Mouse (Mus musculus): Measurements from ENCODE around the gene Ncs1. TPM values are rescaled to one million over a fixed set of nuclear protein-coding genes. Genes with fewer than 3 reads are reported as not detected.

The Ncs1 gene
- polyA plus RNA-seq, 1 experiment from 2014 or later, result 48.6 TPM

- H3K4me3 ChIP-seq, result no peak overlapping the region
- no peaks in the 10 kb centered on the region; the same call in 1 of the 2 replicates for H3K9me3 ChIP-seq (replicated peaks)
- H3K27ac ChIP-seq (replicated peaks), result no peak overlapping the region
- DNase-seq (ENCODE audit: low spot score), result no peak
- H3K36me3 ChIP-seq, result peaks cover 26% of the 10 kb centered on the region
- H3K4me1 ChIP-seq, result peaks cover 50% of the 10 kb centered on the region
- peaks cover 4% of the 10 kb centered on the region; the same call in 1 of the 2 replicates for H3K27me3 ChIP-seq (ENCODE audit: low read depth, poor library complexity, severe bottlenecking)
- WGBS, result 96% methylated on average over 4 of the region's 4 CpGs
These were observed 6.5 kb downstream of the Ncs1 start for GRCm38 (mm10) chr2:31252167-31252566.

- peaks cover 21% of the 10 kb centered on the region for H3K36me3 ChIP-seq
- H3K27me3 ChIP-seq (ENCODE audit: low read depth, poor library complexity, severe bottlenecking), result no peaks in the 10 kb centered on the region
- H3K9me3 ChIP-seq (replicated peaks), result no peaks in the 10 kb centered on the region; the same call in 1 of the 2 replicates
- DNase-seq (ENCODE audit: low spot score), result no peak
- H3K4me1 ChIP-seq, result peaks cover 51% of the 10 kb centered on the region
- WGBS, result 61% methylated on average over 3 of the region's 3 CpGs
- no peak overlapping the region for H3K27ac ChIP-seq (replicated peaks)
- H3K4me3 ChIP-seq, result no peak overlapping the region
These were observed 7.8 kb downstream of the Ncs1 start for GRCm38 (mm10) chr2:31253463-31253862.

DNA sequence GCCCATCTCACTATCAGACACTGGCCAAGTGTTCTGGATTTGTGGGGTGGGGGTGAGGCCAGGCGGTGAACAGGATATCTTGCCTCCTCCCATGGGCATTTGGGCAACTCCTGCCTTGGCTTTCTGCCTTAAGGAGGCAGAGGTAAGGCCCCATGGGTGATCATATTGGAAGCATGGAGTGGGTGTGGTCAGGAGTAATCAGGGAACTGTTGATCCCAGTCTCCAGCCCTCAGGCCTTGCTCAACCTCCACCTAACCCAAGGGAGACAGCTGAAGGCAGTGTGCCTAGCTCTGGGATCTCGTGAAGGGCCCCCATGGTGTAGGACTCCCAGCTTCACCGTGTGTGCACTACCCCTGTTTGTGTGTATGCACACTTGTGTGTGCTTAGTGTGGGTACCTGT, 9.2 kb downstream of the Ncs1 start:
- peaks cover 65% of the 10 kb centered on the region for H3K4me1 ChIP-seq
- 86% methylated on average over 3 of the region's 3 CpGs for WGBS
- H3K9me3 ChIP-seq (replicated peaks), result no peaks in the 10 kb centered on the region; the same call in 1 of the 2 replicates

DNA sequence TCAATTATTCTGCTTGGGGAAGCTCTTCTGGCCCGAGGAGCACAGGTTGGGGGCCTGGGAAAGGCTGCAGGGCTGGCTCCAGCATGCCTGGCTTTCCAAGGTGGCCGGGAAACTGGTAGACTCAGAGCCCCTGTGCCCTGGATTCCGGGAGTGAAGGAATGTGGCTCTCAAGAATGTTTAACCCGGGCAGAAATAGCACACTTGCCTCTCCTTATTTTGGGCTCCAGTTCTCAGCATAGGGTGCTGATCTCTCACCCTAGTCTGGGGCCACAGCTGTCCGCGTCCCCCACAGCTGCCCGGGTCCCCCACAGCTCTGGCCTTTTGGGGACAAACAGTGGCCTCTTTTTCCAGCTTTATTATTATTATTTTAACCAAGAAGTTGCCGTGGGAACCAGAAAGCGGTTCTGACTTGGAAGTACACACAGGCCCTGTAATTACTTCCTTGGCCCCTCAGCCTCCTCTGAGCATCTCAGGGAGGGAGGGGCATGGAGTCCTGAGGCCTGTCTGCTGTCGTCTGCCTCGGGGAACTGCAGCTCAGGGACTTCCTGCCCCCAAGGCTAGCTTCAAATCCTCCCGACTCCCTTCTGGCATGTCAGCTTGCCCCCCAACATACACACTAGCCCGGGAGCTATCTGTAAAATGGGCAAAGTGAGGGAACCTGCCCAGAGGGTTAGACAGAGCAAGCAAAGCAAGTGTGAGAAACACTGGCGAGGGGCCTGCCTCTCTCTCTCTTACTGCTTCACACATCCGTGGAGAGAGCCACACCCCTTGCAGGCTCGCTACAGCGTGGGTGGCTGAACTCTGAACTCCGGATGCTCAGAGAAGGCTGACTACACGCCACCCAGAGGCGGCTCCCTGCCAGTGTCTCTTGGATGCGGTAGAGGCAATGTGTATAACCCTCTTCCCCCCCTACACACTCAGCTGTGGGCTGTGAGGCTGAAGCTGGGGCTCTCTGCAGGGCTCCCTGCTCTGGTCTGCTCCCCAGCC, 10.6 kb downstream of the Ncs1 start:
- 26% methylated on average over 21 of the region's 21 CpGs for WGBS
- peaks cover 59% of the 10 kb centered on the region for H3K4me1 ChIP-seq
- peak; percentile 64 for DNase-seq (ENCODE audit: low spot score)
- H3K9me3 ChIP-seq (replicated peaks), result no peaks in the 10 kb centered on the region; the same call in 1 of the 2 replicates
- H3K27ac ChIP-seq (replicated peaks), result peak overlapping the region; percentile 63
- H3K36me3 ChIP-seq, result peaks cover 10% of the 10 kb centered on the region; the same call in 1 of the 2 replicates
- H3K4me3 ChIP-seq, result peak overlapping the region; percentile 3; the same call in 1 of the 2 replicates
- H3K27me3 ChIP-seq (ENCODE audit: low read depth, poor library complexity, severe bottlenecking), result no peaks in the 10 kb centered on the region

More for the DNA sequence above, 9.2 kb downstream of the Ncs1 start:
- Histone ChIP-seq H3K27me3 (ENCODE audit: low read depth, poor library complexity, severe bottlenecking) (no peaks in the 10 kb centered on the region), H3K4me3 (no peak overlapping the region), H3K36me3 (peaks cover 12% of the 10 kb centered on the region; the same call in 1 of the 2 replicates), H3K27ac (replicated peaks) (no peak overlapping the region)
- no peak for DNase-seq (ENCODE audit: low spot score)

DNA sequence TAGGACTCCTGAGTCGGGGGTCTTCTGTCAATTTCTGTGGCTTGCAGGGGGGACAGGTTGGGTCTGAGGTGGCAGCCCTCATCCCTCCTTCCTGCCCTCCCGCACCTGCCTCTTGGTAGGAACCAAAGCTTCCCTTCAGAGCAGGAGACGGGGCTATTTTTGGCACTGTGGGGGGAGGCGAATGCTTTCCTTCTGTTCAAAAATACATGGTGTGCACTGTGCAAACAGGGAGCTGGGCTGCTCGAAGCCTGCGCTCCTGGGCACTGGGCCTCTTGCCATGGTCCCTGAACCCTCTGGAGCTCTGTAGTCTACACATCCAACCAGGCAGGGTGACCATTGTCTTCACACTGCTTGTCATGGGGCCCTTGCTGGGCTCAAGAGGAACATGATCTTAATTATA, 11.5 kb downstream of the Ncs1 start:
- Histone ChIP-seq H3K27me3 (ENCODE audit: low read depth, poor library complexity, severe bottlenecking) (no peaks in the 10 kb centered on the region), H3K36me3 (peaks cover 3% of the 10 kb centered on the region; the same call in 1 of the 2 replicates), H3K4me3 (no peak overlapping the region), H3K4me1 (peaks cover 58% of the 10 kb centered on the region), H3K9me3 (replicated peaks) (no peaks in the 10 kb centered on the region; the same call in 1 of the 2 replicates), H3K27ac (replicated peaks) (0 out of 2 replicates have a peak overlapping the region, but pooled peaks have one; percentile 63)
- no peak for DNase-seq (ENCODE audit: low spot score)
- WGBS, result 78% methylated on average over 6 of the region's 6 CpGs

GRCm38 (mm10) chr2:31258609-31259366, 13.2 kb downstream of the Ncs1 start:
- H3K27ac ChIP-seq (replicated peaks), result peak overlapping the region; percentile 64
- 12% methylated on average over 22 of the region's 22 CpGs for WGBS

DNA sequence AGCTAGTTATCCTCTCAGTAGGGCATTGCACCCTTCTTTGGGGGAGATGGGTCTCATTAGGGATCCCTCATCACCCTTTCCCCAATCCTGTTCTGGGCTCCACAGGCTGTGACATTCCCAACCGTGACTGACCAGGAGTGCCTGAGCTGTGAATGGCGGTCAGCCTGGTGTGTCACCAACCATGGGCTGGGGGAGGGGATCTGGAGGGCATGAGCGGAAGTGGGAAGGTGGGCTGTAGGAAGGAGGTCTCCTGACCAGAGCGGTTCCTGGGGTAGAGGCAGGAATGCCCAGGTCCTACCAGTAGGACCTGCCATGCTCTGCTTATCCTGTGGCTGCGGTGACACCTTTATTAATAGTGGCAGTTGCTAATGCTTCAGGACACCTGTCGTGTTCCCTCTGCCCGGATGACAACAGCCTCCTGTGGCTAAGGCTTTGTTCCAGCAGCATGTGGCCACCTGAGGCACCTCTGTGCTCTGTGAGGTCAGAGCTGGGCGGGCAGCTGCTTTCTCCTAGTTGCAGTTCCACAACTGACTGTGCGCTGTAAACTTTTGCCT, 13.8 kb downstream of the Ncs1 start:
- Histone ChIP-seq H3K4me1 (peaks cover 77% of the 10 kb centered on the region), H3K27ac (replicated peaks) (peak overlapping the region; percentile 64), H3K4me3 (peak overlapping the region; percentile 62), H3K27me3 (ENCODE audit: low read depth, poor library complexity, severe bottlenecking) (no peaks in the 10 kb centered on the region), H3K9me3 (replicated peaks) (no peaks in the 10 kb centered on the region), H3K36me3 (no peaks in the 10 kb centered on the region; the same call in 1 of the 2 replicates)
- 22% methylated on average over 9 of the region's 9 CpGs for WGBS
- DNase-seq (ENCODE audit: low spot score), result no peak

More at GRCm38 (mm10) chr2:31258609-31259366, 13.2 kb downstream of the Ncs1 start:
- H3K4me3 ChIP-seq, result peak overlapping the region; percentile 62
- peaks cover 70% of the 10 kb centered on the region for H3K4me1 ChIP-seq
- no peaks in the 10 kb centered on the region; the same call in 1 of the 2 replicates for H3K36me3 ChIP-seq
- no peaks in the 10 kb centered on the region for H3K27me3 ChIP-seq (ENCODE audit: low read depth, poor library complexity, severe bottlenecking)
- H3K9me3 ChIP-seq (replicated peaks), result no peaks in the 10 kb centered on the region
- peak; percentile 62 for DNase-seq (ENCODE audit: low spot score)

- no peak overlapping the region for H3K27ac ChIP-seq (replicated peaks)
- peaks cover 78% of the 10 kb centered on the region for H3K4me1 ChIP-seq
- no peak for DNase-seq (ENCODE audit: low spot score)
- H3K27me3 ChIP-seq (ENCODE audit: low read depth, poor library complexity, severe bottlenecking), result no peaks in the 10 kb centered on the region
- 89% methylated on average over 8 of the region's 8 CpGs for WGBS
- no peaks in the 10 kb centered on the region for H3K9me3 ChIP-seq (replicated peaks)
- no peaks in the 10 kb centered on the region; the same call in 1 of the 2 replicates for H3K36me3 ChIP-seq
- H3K4me3 ChIP-seq, result no peak overlapping the region
These were observed 14.9 kb downstream of the Ncs1 start for GRCm38 (mm10) chr2:31260549-31260948.

DNA sequence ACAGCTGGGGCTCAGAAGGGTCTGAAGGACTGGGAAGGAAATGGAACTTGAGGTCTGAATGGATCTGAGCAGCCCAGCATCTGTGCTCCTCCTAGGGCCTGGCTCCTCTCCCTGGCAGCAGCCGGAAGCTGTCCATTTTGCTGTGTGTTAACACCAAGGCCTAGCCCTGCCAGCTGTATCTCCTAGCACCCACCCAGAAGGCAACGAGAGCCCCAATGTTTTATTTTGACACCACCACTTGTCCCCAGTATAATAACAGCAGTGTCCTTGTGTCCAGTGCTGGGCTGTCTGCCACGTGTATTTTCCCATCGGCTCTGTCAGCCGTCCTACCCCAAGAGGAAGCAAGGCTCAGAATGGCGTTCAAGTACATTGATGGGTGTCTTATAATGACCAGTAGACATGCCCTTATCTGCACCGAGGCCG, 17.4 kb downstream of the Ncs1 start:
- no peaks in the 10 kb centered on the region for H3K9me3 ChIP-seq (replicated peaks)
- H3K27ac ChIP-seq (replicated peaks), result peak overlapping the region; percentile 59; the same call in 1 of the 2 replicates
- peaks cover 5% of the 10 kb centered on the region for H3K36me3 ChIP-seq
- DNase-seq (ENCODE audit: low spot score), result no peak
- 84% methylated on average over 8 of the region's 8 CpGs for WGBS
- no peaks in the 10 kb centered on the region for H3K27me3 ChIP-seq (ENCODE audit: low read depth, poor library complexity, severe bottlenecking)
- H3K4me1 ChIP-seq, result peaks cover 78% of the 10 kb centered on the region
- H3K4me3 ChIP-seq, result no peak overlapping the region

GRCm38 (mm10) chr2:31263746-31264378, 18.2 kb downstream of the Ncs1 start:
- H3K4me3 ChIP-seq, result no peak overlapping the region
- peak overlapping the region; percentile 59; the same call in 1 of the 2 replicates for H3K27ac ChIP-seq (replicated peaks)
- H3K9me3 ChIP-seq (replicated peaks), result no peaks in the 10 kb centered on the region
- H3K4me1 ChIP-seq, result peaks cover 78% of the 10 kb centered on the region
- peaks cover 5% of the 10 kb centered on the region for H3K36me3 ChIP-seq
- no peaks in the 10 kb centered on the region for H3K27me3 ChIP-seq (ENCODE audit: low read depth, poor library complexity, severe bottlenecking)
- DNase-seq (ENCODE audit: low spot score), result no peak
- WGBS, result 69% methylated on average over 10 of the region's 10 CpGs

DNA sequence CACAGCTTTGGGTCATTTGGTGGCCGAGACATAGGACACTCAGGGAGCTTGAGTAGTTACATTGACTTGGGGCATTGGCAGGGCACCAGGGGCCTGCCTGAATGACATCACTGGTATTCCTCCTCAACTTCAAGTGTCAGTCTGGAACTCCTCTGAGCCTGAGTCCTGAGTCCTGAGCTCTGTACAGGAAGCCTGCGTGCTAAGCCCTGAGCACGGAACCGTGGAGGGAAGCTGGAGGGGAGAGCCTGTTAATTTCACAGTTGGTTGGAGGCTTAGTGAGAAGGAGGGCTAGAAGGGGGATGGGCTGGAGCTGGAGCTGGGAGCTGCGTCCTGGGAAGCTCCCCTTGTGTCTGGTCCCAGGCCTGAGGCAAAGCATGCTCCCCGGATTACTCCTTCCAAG, 21.8 kb downstream of the Ncs1 start:
- peak; percentile 47 for DNase-seq (ENCODE audit: low spot score)
- no peaks in the 10 kb centered on the region for H3K27me3 ChIP-seq (ENCODE audit: low read depth, poor library complexity, severe bottlenecking)
- H3K9me3 ChIP-seq (replicated peaks), result no peaks in the 10 kb centered on the region
- peak overlapping the region; percentile 20; the same call in 1 of the 2 replicates for H3K4me3 ChIP-seq
- H3K36me3 ChIP-seq, result peaks cover 24% of the 10 kb centered on the region
- H3K4me1 ChIP-seq, result peaks cover 71% of the 10 kb centered on the region
- 15% methylated on average over 6 of the region's 6 CpGs for WGBS
- peak overlapping the region; percentile 83 for H3K27ac ChIP-seq (replicated peaks)
